Mouse (Mus musculus) bone marrow, adult 2 months (tissue): ENCODE results near the gene Olfr583.

ENCODE experiments used
- CTCF ChIP-seq: fragments of 200-500 bp; IDR thresholded peaks from 2 replicates; pipeline ENCODE4 v1.5.1; 2011; ENCODE audit warnings: low read length, control low read depth; ENCODE audit not compliant: control insufficient read depth, insufficient read depth
- POLR2A ChIP-seq: fragments of 200-500 bp; IDR thresholded peaks from 2 replicates; pipeline ENCODE4 v1.6.1; 2011; ENCODE audit warnings: low read depth, mild to moderate bottlenecking, control low read depth, low read length, borderline replicate concordance; ENCODE audit not compliant: control insufficient read depth

DNA sequence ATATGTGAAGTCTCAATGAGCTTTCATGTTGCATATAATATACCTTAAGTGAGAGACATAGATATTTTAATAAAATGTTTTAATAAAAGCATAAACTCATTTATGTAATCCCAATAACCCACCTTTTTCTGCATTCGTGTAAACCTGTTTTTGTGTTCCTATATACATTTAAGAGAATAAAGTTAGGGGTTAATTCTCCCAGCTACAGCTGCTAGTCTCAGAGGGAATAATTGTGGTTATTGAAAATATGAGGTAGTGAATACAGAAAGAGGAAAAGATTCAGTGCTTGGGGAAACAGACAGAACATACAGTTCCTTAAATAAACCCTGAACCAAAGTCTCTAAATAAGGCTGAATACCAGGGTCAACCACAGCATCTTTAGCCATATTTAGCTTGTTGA lies 30.5 kb downstream of the Olfr583 start, which contains the start of gene Olfr584:
- TF ChIP-seq CTCF (no peak), POLR2A (no peak)
